Mouse (Mus musculus): Measurements from ENCODE around the gene Msn.

Gene Msn

GRCm38 (mm10) chrX:96095509-96096499, at the start of gene Msn:
Msn (plus strand) TSS chrX:96096042.
- in situ Hi-C loops (cut with MboI, MseI), result no loop called here

GRCm38 (mm10) chrX:96052798-96053197, 43.0 kb upstream of the Msn start:
- in situ Hi-C loops (cut with MboI, MseI), result no loop called here

GRCm38 (mm10) chrX:96077747-96078146, 18.1 kb upstream of the Msn start:
- in situ Hi-C loops (cut with MboI, MseI), result no loop called here

GRCm38 (mm10) chrX:96086259-96086658, 9.6 kb upstream of the Msn start:
- in situ Hi-C loops (cut with MboI, MseI), result no loop called here

GRCm38 (mm10) chrX:96096513-96097210, 820 bp downstream of the Msn start:
- in situ Hi-C loops (cut with MboI, MseI), result no loop called here

GRCm38 (mm10) chrX:96097491-96097970, 1.7 kb downstream of the Msn start:
- in situ Hi-C loops (cut with MboI, MseI), result no loop called here

GRCm38 (mm10) chrX:96099003-96099402, 3.2 kb downstream of the Msn start:
- in situ Hi-C loops (cut with MboI, MseI), result no loop called here

- in situ Hi-C loops (cut with MboI, MseI), result no loop called here
Measured at GRCm38 (mm10) chrX:96107427-96108291, 11.8 kb downstream of the Msn start.

- in situ Hi-C loops (cut with MboI, MseI), result no loop called here
Measured at GRCm38 (mm10) chrX:96113106-96113634, 17.3 kb downstream of the Msn start.

- in situ Hi-C loops (cut with MboI, MseI), result no loop called here
Measured at GRCm38 (mm10) chrX:96115501-96115900, 19.7 kb downstream of the Msn start.

GRCm38 (mm10) chrX:96117366-96117765, 21.5 kb downstream of the Msn start:
- in situ Hi-C loops (cut with MboI, MseI), result no loop called here

GRCm38 (mm10) chrX:96119997-96120396, 24.2 kb downstream of the Msn start:
- in situ Hi-C loops (cut with MboI, MseI), result no loop called here

GRCm38 (mm10) chrX:96121912-96122311, 26.1 kb downstream of the Msn start:
- in situ Hi-C loops (cut with MboI, MseI), result no loop called here

GRCm38 (mm10) chrX:96126803-96127202, 31.0 kb downstream of the Msn start:
- in situ Hi-C loops (cut with MboI, MseI), result no loop called here

- in situ Hi-C loops (cut with MboI, MseI), result no loop called here
Measured at GRCm38 (mm10) chrX:96130139-96130538, 34.3 kb downstream of the Msn start.

- in situ Hi-C loops (cut with MboI, MseI), result no loop called here
Measured at GRCm38 (mm10) chrX:96130663-96131062, 34.8 kb downstream of the Msn start.

GRCm38 (mm10) chrX:96133260-96133659, 37.4 kb downstream of the Msn start:
- in situ Hi-C loops (cut with MboI, MseI), result no loop called here

- in situ Hi-C loops (cut with MboI, MseI), result no loop called here
Measured at GRCm38 (mm10) chrX:96134243-96134661, 38.4 kb downstream of the Msn start.

GRCm38 (mm10) chrX:96134840-96135580, 39.2 kb downstream of the Msn start:
- in situ Hi-C loops (cut with MboI, MseI), result no loop called here

GRCm38 (mm10) chrX:96135581-96135980, 39.7 kb downstream of the Msn start:
- in situ Hi-C loops (cut with MboI, MseI), result no loop called here

- in situ Hi-C loops (cut with MboI, MseI), result no loop called here
Measured at GRCm38 (mm10) chrX:96139262-96139661, 43.4 kb downstream of the Msn start.
